In the genomic region with DNA sequence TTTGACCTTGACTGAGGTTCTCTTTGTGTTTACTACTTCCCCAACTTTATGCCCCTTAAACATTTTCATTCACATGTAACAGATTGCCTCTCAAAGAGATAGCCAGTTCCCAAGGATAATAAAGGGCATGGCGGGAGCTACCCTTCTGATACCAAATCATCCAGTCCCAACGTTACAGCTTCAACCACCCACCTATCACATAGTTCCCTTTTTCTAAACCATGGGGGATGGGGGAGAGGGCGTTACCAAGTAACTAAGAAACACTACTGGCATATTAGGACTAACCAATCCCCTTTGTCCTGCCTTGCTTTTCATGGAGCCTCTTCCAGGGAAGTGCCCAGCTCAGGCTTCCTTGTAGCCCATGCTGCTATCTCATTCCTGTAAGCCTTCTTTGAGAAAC, we compare ENCODE assay signal across 29 mouse cellular contexts. TPM values are rescaled to one million over a fixed set of nuclear protein-coding genes. Genes with fewer than 3 reads are reported as not detected.
A peak's percentile ranks its signal among the peaks of the same experiment; 100 is the strongest.
DNase-seq lines count a peak whose midpoint lies in the region; ATAC-seq and TF ChIP-seq lines count a peak whose summit lies in the region.
"Had no signal": no experiment of that assay in that cellular context is flagged by ENCODE, and none has a peak within 500 bp of the region (broad histone marks: within the 10 kb centered on the region; RNA-seq: fewer than 3 reads in every experiment).

No protein-coding gene starts in this region.

- peaks cover 22 to 58% of the 10 kb centered on the region in 2 experiments for H3K36me3 ChIP-seq in CH12.LX (replicated peaks in 1 of 2; ENCODE audit: control insufficient read depth in 1 of 2, insufficient read depth in 1 of 2, low read length in 1 of 2)
- H3K36me3 ChIP-seq in midbrain, postnatal 0 days (ENCODE audit: insufficient read depth, low read length), result no peaks in the 10 kb centered on the region
- H3K36me3 ChIP-seq: embryonic facial prominence, embryonic 10.5 days; embryonic facial prominence, embryonic 13.5 days; forebrain, embryonic 12.5 days; forebrain, embryonic 15.5 days had no signal

- peaks cover 45% of the 10 kb centered on the region for H3K79me2 ChIP-seq in CH12.LX (replicated peaks; ENCODE audit: control insufficient read depth, extremely low read depth, insufficient read depth, poor library complexity, severe bottlenecking)

- H3K4me2 ChIP-seq in CH12.LX (ENCODE audit: insufficient read depth, low read depth, poor library complexity, severe bottlenecking), result no peak overlapping the region
- H3K4me2 ChIP-seq in midbrain, postnatal 0 days (ENCODE audit: low read depth, low read length, poor library complexity, severe bottlenecking), result no peak overlapping the region
- H3K4me2 ChIP-seq: embryonic facial prominence, embryonic 13.5 days; forebrain, embryonic 12.5 days; forebrain, embryonic 15.5 days; heart, embryonic 11.5 days; hindbrain, embryonic 14.5 days had no signal

- TF ChIP-seq POLR2A in CH12.LX (IDR thresholded peaks at IDR 0.05; ENCODE audit: low read depth, low read length), result no peak

- H3K27me3 ChIP-seq in CH12.LX (replicated peaks), result no peaks in the 10 kb centered on the region
- H3K27me3 ChIP-seq in midbrain, postnatal 0 days (ENCODE audit: insufficient read depth, low read length), result no peaks in the 10 kb centered on the region
- H3K27me3 ChIP-seq: embryonic facial prominence, embryonic 13.5 days; forebrain, embryonic 12.5 days; forebrain, embryonic 15.5 days; Patski had no signal

- H3K9ac ChIP-seq in CH12.LX (ENCODE audit: insufficient read depth, low read depth), result no peak overlapping the region
- no peak overlapping the region for H3K9ac ChIP-seq in midbrain, postnatal 0 days (replicated peaks; ENCODE audit: low read length, poor library complexity, severe bottlenecking)
- H3K9ac ChIP-seq: embryonic facial prominence, embryonic 13.5 days; forebrain, embryonic 12.5 days; forebrain, embryonic 15.5 days; hindbrain, embryonic 14.5 days had no signal

- 86% methylated on average over 3 of the region's 3 CpGs for WGBS in midbrain, postnatal 0 days

- 0 out of 4 replicates have a peak, but pooled peaks have one; percentile 17 to 37 for ATAC-seq in hematopoietic stem cell, adult 5-6 weeks (replicated peaks in 1 of 2; ENCODE audit: insufficient read depth in 1 of 2, low FRiP score in 2 of 2, low TSS enrichment in 1 of 2, low read depth in 1 of 2, poor library complexity in 2 of 2, severe bottlenecking in 2 of 2)
- peak; percentile 31; the same call in 1 of the 2 replicates for ATAC-seq in monocyte, adult 5-6 weeks (replicated peaks; ENCODE audit: insufficient number of reproducible peaks, low FRiP score, low TSS enrichment, poor library complexity, severe bottlenecking)
- ATAC-seq in midbrain, postnatal 0 days (ENCODE audit: low FRiP score), result no peak
- ATAC-seq: activated CD4-positive, CD25-positive, alpha-beta regulatory T cell, adult 4 months; CD4-positive, CD25-positive, alpha-beta regulatory T cell, adult 4 months; forebrain, embryonic 15.5 days; hindbrain, postnatal 0 days; inflammation-experienced regulatory T-cells, adult 6 months; intestine, postnatal 0 days; Patski had no signal

- dilution Hi-C loops in CH12.LX (cut with MboI; ENCODE audit: extremely low pct_ligation_motif_present, extremely low pct_unique_long_range_greater_than_20kb, low sequenced_read_pairs), result no loop called here

- intact Hi-C loops in heart, postnatal 36 days (cut with DNase I), result no loop called here

- no peak for TF ChIP-seq RAD21 in CH12.LX (IDR thresholded peaks at IDR 0.05; ENCODE audit: low read depth, low read length)

- H3K4me3 ChIP-seq in CH12.LX (replicated peaks in 1 of 3; ENCODE audit: low read depth in 2 of 3, low read length in 2 of 3, poor library complexity in 1 of 3), result no peak overlapping the region
- H3K4me3 ChIP-seq in midbrain, postnatal 0 days (ENCODE audit: low read depth, low read length), result no peak overlapping the region
- H3K4me3 ChIP-seq: embryonic facial prominence, embryonic 10.5 days; embryonic facial prominence, embryonic 13.5 days; erythroblast, embryonic 14.5 days; forebrain, embryonic 12.5 days; forebrain, embryonic 15.5 days had no signal

- no peaks in the 10 kb centered on the region for H3K9me3 ChIP-seq in CH12.LX (replicated peaks; ENCODE audit: low read length)
- H3K9me3 ChIP-seq in midbrain, postnatal 0 days (ENCODE audit: low read length), result no peaks in the 10 kb centered on the region
- H3K9me3 ChIP-seq: embryonic facial prominence, embryonic 10.5 days; embryonic facial prominence, embryonic 13.5 days; forebrain, embryonic 12.5 days; forebrain, embryonic 15.5 days had no signal

- DNase-seq in CH12.LX (ENCODE audit: extremely low read depth) (peak; percentile 27), ZHBTc4 (ENCODE audit: low read depth, low spot score) (peak; percentile 1)
- no peak for DNase-seq in frontal cortex, postnatal 25 days (ENCODE audit: low spot score in 2 of 2)
- DNase-seq in midbrain, postnatal 0 days (ENCODE audit: low spot score), result no peak
- DNase-seq in heart, postnatal 36 days, result no peak
- DNase-seq: adrenal gland, adult 8-10 months; adrenal gland, postnatal 25 days; cerebellum, adult 18-20 months; cerebellum, adult 9-10 months; cerebellum, postnatal 25 days; embryo, embryonic 11 days; gastrocnemius, postnatal 10 days; gastrocnemius, postnatal 36 days; heart, adult 11 months had no signal

- no peak overlapping the region for H3K27ac ChIP-seq in CH12.LX (ENCODE audit: insufficient read depth, low read depth)
- no peak overlapping the region for H3K27ac ChIP-seq in midbrain, postnatal 0 days (ENCODE audit: low read depth, low read length)
- H3K27ac ChIP-seq: embryonic facial prominence, embryonic 10.5 days; embryonic facial prominence, embryonic 13.5 days; forebrain, embryonic 12.5 days; forebrain, embryonic 15.5 days; hindbrain, embryonic 14.5 days; hindbrain, postnatal 0 days had no signal

- H3K4me1 ChIP-seq in CH12.LX (ENCODE audit: control insufficient read depth in 1 of 2, insufficient read depth in 2 of 2), result peaks cover 2 to 17% of the 10 kb centered on the region in 2 experiments; a peak in 3 of 4 replicates
- no peaks in the 10 kb centered on the region for H3K4me1 ChIP-seq in midbrain, postnatal 0 days (ENCODE audit: insufficient read depth, low read length)
- H3K4me1 ChIP-seq: embryonic facial prominence, embryonic 10.5 days; embryonic facial prominence, embryonic 13.5 days; forebrain, embryonic 12.5 days; forebrain, embryonic 15.5 days had no signal

- in situ Hi-C loops in CH12.LX (cut with MboI; ENCODE audit: low pct_ligation_motif_present, low pct_unique_long_range_greater_than_20kb, low sequenced_read_pairs), result no loop called here

- no peak for TF ChIP-seq CTCF in CH12.LX (conservative IDR thresholded peaks at IDR 0.05 in 1 of 2, IDR thresholded peaks at IDR 0.05 in 1 of 2; ENCODE audit: low read depth in 2 of 2, low read length in 2 of 2)
- no peak for TF ChIP-seq CTCF in midbrain, postnatal 0 days (IDR thresholded peaks at IDR 0.05)

- no peak for TF ChIP-seq EP300 in CH12.LX (IDR thresholded peaks at IDR 0.05; ENCODE audit: low read length)

TF ChIP-seq in CH12.LX, 34 proteins besides CTCF, POLR2A, EP300 and RAD21:
- TF ChIP-seq KAT2A (IDR thresholded peaks at IDR 0.05; ENCODE audit: insufficient replicate concordance, low read length) (no peak), GABPA (IDR thresholded peaks at IDR 0.05; ENCODE audit: insufficient replicate concordance, low read depth, low read length) (no peak), MAX (IDR thresholded peaks at IDR 0.05; ENCODE audit: low read length) (no peak), ETS1 (conservative IDR thresholded peaks at IDR 0.05; ENCODE audit: low read depth, low read length) (no peak), CHD1 (IDR thresholded peaks at IDR 0.05; ENCODE audit: low read depth, low read length) (no peak), HCFC1 (IDR thresholded peaks at IDR 0.05; ENCODE audit: low read depth, low read length) (no peak), SIN3A (IDR thresholded peaks at IDR 0.05; ENCODE audit: low read length) (no peak)
TF ChIP-seq in CH12.LX: peak in this region for 0.

RNA-seq across cellular contexts. Expression of gene Fndc3a, which starts 32.6 kb away (rescaled TPM):
- 35.4 and 48.6 TPM in 2 replicates for total RNA-seq in CH12.LX (2012; rRNA removed)
- total RNA-seq in CH12.LX (2014; rRNA removed), result 40.0 and 40.5 TPM in 2 replicates
- polyA plus RNA-seq in CH12.LX (2012; ENCODE audit: insufficient read length, low read depth), result 32.4 and 35.4 TPM in 2 replicates
- total RNA-seq in hematopoietic stem cell, adult 5-6 weeks (2017), result 71.5 and 86.2 TPM in 2 replicates
- 86.5 to 152 TPM (median 126 TPM) in 3 replicates for total RNA-seq in monocyte, adult 5-6 weeks (2017)
- total RNA-seq in midbrain, postnatal 0 days (2014; rRNA removed), result 46.6 and 66.2 TPM in 2 replicates
- 48.6 and 50.3 TPM in 2 replicates for polyA plus RNA-seq in midbrain, postnatal 0 days (2015; fragmentation: Nextera tagmentation; extraction: Ambion mirVana)
- 10 to 100 TPM; 13.9 to 15.2 TPM for total RNA-seq in heart, postnatal 36 days (2021)

Comparison
In these comparisons a context has a peak if more than half of its experiments do, and no peak if none do; other contexts are left out.
1. DNase-seq: peak in CH12.LX (single experiment) and ZHBTc4 (single experiment); none in frontal cortex, postnatal 25 days (0 of 2), midbrain, postnatal 0 days (single experiment) and heart, postnatal 36 days (0 of 2).